Mouse (Mus musculus): Measurements from ENCODE around the gene Timm8a1.

Timm8a1 gene

GRCm38 (mm10) chrX:134541145-134541954, at the start of gene Timm8a1:
TSS of gene Timm8a1 (minus strand) at chrX:134541865.
- peak; percentile 78 for DNase-seq (ENCODE audit: low read depth, low spot score)

DNA sequence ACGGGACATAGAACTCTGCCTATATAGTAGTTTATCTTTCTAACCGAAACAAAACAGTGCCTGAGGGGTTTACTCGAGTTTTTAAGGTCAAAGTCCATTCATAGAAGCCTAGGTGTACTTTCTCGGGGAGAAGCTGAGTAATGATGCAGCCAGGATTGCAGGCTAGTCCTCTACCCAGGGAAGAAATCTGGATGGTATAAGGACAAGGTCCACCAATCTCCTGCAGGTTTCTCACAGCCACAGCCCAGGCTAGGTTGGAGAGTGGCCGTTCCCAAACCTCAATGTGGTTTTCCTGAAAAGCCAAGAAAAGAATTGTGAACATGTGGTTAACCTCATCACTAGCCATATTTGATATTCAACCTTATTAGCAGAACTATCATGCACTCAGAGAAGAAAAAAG, 48.2 kb upstream of the Timm8a1 start:
- no peak for DNase-seq (ENCODE audit: low read depth, low spot score)

DNA sequence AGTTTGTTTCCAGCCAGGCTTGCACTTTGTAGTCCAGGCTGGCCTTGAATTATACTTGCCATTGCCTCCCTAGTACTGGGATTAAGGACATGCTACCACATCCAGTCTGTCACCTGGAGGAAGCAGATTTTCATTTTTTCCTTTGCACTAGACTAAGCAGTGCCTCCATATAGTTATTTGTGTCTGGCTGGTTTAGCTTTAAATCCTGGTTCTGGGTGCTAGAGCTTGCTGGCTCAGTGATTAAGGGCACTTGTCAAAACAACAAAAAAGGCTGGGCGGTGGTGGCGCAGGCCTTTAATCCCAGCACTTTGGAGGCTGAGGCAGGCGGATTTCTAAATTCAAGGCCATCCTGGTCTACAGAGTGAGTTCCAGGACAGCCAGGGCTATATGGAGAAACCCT, 47.3 kb upstream of the Timm8a1 start:
- DNase-seq (ENCODE audit: low read depth, low spot score), result no peak

DNA sequence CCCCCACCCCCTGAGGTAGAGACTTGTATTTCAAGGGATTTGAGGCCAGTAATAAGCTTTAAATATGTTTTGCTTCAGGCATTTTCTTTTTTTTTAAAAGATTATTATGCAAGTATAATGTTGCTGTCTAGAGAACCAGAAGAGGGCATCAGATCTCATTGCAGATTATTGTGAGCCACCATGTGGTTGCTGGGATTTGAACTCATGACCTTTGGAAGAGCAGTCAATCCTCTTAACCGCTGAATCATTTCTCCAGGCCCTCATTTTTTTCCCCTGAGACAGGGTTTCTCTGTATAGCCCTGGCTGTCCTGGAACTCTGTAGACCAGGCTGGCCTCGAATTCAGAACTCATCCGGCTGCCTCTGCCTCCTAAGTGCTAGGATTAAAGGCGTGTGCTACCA, 46.6 kb upstream of the Timm8a1 start:
- DNase-seq (ENCODE audit: low read depth, low spot score), result no peak

DNA sequence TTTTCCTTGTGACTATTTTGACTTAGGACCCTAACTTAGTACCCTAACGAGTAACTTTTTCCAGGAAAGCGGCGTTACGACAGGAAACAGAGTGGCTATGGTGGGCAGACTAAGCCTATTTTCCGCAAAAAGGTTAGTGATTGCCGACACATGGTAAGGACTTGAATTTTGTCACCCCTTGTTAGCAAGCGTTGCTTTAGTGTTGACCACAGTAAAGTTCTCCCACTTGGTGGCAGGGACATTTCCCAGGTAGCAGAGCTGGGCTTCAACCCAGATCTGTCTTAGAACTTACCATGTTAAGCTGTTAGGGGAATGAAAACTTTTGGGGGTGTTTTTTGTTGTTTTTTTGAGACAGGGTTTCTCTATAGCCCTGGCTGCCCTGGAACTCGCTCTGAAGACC, 44.8 kb upstream of the Timm8a1 start:
- no peak for DNase-seq (ENCODE audit: low read depth, low spot score)

DNA sequence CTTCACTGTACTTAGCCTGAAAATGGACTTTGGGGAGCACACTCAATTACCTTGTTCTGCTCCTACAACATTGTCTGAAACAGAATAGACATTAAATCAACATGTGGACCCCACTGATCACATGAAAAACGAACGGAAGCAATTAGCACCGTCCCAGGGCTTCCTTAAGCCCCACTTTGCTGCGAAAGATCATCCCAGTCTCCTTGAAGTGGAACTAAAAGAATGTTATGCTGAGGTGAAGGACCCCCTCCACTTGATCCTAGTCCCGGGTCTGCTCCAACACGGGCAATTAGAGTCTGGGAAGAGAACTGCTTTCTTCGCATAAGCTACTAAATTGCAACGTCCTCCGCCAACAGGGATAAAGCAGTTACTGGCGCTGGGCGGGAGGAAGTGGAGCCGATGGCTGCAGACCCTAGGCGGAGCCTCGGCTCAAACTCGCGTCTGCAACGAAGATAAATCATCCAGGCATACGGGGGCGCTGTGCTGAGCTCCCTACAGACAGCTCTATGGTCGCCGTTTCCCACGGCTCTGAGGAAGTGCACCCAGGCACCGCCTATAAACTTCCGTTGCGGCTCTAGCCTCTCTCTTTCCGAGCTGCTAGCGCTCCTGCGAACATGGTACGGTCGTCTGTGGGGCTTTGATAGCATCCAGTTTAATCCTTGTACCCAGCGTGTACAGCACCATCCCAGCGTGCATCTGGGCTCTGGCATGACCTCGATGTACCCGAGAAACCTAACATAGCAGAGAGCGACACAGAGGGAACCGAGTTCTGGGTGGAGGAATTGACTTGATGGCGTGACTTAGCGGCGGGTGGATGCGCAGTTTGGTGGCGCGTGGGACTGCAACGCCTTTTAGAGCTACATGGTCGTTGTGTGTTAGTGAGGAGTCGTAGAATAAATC, 43.7 kb upstream of the Timm8a1 start, which contains the start of gene Rpl36a:
Gene Rpl36a, plus strand, starts transcription at position 552 of the 900 bp plus-strand sequence.
- DNase-seq (ENCODE audit: low read depth, low spot score), result peak; percentile 93

GRCm38 (mm10) chrX:134582888-134583669, 41.4 kb upstream of the Timm8a1 start, which contains the start of gene Btk:
TSS of gene Btk (minus strand) at chrX:134583570.
- DNase-seq (ENCODE audit: low read depth, low spot score), result no peak

- no peak for DNase-seq (ENCODE audit: low read depth, low spot score)
Measured at GRCm38 (mm10) chrX:134582270-134582669, 40.6 kb upstream of the Timm8a1 start.

DNA sequence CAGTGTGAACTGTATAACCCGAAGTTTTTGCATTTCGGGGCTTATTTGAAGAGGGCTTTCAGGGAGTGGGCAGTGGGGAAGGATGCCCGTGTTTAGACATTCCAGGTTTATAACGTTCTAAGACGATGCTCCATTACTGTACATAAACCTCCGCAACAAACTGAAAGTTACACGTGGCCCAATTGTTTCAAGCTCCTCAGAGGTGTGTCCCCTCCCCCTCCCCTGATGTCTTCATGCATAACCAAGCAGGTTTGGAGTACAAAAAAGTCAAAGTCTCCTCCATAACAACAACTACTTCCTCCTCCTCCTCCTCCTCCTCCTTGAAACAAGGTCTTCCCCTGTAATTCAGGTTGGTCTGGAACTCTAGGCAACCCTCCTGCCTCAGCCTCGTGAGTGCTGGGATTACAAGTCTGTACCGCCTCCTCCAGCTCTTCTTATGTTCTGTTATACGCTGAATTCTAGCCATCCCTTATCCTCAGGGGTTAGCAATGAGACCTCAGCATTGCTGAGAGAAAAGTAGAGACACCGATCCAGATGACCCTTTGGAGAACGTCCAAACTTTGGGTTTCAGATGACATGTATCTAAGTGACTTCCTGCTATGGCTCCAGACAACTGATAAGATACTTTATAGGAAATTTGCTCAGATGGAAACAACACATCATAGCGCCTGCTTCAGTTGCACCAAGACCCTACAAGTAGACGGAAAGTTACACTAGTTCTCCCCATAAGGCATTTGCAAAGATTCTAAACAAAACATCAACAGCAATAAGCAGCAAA, 39.1 kb upstream of the Timm8a1 start:
- DNase-seq (ENCODE audit: low read depth, low spot score), result no peak

GRCm38 (mm10) chrX:134577896-134578295, 36.2 kb upstream of the Timm8a1 start:
- DNase-seq (ENCODE audit: low read depth, low spot score), result no peak

GRCm38 (mm10) chrX:134566536-134567222, 25.0 kb upstream of the Timm8a1 start:
- peak; percentile 61 for DNase-seq (ENCODE audit: low read depth, low spot score)

- DNase-seq (ENCODE audit: low read depth, low spot score), result no peak
Measured at GRCm38 (mm10) chrX:134564326-134564725, 22.7 kb upstream of the Timm8a1 start.

DNA sequence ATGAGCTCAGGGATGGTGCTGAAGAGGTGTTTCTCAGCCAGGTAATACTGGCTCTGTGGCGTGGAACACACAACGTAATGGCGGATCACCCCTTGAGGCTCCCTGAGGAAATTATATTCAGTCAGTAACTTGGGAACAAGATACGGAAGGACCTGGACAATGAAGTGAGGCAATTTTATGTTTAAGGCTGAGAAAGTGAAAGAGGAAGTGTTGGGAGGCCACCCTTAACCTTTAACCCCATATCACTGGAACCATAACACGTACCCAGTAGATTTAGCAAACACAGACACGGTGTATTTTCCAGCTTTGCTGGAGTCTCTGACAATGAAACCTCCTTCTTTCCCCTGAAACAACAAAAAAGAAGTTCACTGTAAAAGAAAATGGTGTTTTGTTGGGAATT, 12.8 kb upstream of the Timm8a1 start:
- no peak for DNase-seq (ENCODE audit: low read depth, low spot score)

DNA sequence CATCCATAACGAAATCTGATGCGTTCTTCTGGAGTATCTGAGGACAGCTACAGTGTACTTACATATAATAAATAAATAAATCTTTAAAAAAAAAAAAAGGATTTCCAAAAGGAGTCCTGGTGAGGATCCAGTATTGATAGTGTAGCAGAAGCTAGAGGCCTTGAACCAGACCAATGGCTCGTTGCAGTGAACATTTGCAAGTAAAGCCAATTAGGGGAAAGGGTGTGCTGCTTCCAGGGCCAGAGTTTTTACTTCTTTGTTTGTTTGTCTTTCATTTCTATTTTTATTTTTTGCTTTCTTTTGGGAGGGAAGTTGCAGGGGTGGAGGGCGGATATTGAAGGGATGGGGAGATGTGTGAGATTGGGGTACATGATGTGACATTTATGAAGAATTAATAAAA, 11.7 kb upstream of the Timm8a1 start:
- no peak for DNase-seq (ENCODE audit: low read depth, low spot score)

DNA sequence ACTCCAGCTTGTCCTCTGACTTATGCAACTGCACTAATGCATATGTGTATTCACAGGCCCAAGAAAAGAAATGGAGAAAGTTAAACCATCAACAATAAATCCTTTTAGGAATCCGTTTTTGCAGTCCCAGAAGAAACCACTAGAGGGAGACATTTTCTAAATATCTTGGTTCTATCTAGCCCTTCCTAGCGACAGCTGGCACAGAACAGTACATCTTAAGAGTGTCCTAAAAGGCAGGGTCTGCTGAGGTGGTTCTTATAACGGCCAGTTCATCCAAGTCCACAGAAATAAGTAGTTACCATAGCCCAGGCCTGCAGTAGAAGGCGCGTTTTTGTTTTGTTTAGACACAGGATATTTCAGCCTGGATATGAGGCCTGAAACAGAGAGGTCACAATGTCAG, 9.2 kb upstream of the Timm8a1 start:
- peak; percentile 47 for DNase-seq (ENCODE audit: low read depth, low spot score)

GRCm38 (mm10) chrX:134547330-134547729, 5.7 kb upstream of the Timm8a1 start:
- no peak for DNase-seq (ENCODE audit: low read depth, low spot score)

DNA sequence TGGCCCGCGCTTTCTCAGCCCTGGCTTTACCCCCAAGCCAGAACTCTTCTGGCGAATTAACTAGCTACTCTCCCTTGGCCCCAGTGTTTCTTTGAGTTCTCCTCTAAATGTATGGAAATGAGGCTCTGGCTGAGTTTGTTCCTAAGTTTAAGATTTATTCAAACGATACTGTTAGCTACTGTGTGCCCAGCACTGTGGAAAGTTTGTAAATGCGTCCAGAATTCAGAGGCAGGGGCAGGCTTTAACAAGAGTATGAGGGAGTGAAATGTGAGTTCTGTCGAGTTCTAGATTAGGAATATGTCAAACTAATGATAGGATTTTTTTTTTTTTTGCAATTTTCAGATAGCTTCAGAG, 267 bp upstream of the Timm8a1 start:
- no peak for DNase-seq (ENCODE audit: low read depth, low spot score)

DNA sequence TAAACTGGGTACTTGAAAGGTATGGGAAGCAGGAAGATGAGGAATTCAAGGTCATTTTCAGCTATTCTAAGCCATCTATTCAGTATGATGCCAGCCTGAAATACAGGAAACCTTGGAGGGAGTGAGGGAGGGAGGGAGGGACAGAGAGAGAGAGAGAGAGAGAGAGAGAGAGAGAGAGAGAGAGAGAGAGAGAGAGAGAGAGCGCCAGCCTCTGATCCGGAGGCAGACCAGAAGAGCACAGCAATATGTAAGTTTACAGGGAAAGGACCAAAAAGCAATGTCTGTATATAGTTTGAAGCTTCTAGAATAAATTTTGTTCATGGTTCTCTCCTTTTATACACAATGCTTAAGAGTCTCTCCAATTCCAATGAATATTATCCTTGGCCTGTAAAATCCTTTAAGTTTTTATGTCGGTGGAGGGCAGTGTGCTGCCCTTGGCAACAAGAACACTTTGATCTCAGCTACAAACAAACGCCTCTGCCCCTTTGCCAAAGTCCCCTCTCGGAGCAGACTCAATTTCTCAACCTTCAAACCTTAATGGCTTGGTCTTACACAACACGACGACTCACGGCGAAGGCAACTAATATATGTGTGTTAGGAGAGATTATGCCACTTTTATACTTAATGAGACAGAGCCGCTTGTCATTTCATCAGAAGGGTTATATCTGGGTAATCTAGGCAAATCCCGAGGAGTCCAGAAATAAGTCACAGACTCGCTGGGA, 1.1 kb downstream of the Timm8a1 start:
- DNase-seq (ENCODE audit: low read depth, low spot score), result peak; percentile 50

- peak; percentile 67 for DNase-seq (ENCODE audit: low read depth, low spot score)
Measured at GRCm38 (mm10) chrX:134539795-134540194, 1.9 kb downstream of the Timm8a1 start.

GRCm38 (mm10) chrX:134533346-134533745, 8.3 kb downstream of the Timm8a1 start:
- no peak for DNase-seq (ENCODE audit: low read depth, low spot score)

Measured in CD4-positive helper T cell, adult 2 months (primary cell).